Mouse (Mus musculus): ENCODE measurements around the gene F12. TPM values are rescaled to one million over a fixed set of nuclear protein-coding genes. Genes with fewer than 3 reads are reported as not detected.
A peak's percentile ranks its signal among the peaks of the same experiment; 100 is the strongest.
"Not testable (repeated sequence)": the region's sequence is repeated elsewhere in the genome, so short reads cannot be mapped to it uniquely, and the experiment has no call there.

F12 gene
- polyA plus RNA-seq, 1 experiment from 2014 or later = 1.5 TPM

- Histone ChIP-seq H3K4me2 (peak overlapping the region; percentile 75), H3K27ac (ENCODE audit: low read depth, low read length) (no peak overlapping the region; the same call in 1 of the 2 replicates), H3K4me3 (ENCODE audit: low read depth, low read length) (peak overlapping the region; percentile 89), H3K9ac (ENCODE audit: low read depth, low read length) (peak overlapping the region; percentile 93), H3K9me3 (replicated peaks; ENCODE audit: control insufficient read depth, low read length) (no peaks in the 10 kb centered on the region), H3K27me3 (ENCODE audit: control insufficient read depth, insufficient read depth, low read length) (no peaks in the 10 kb centered on the region), H3K4me1 (ENCODE audit: control insufficient read depth, insufficient read depth, low read length) (peaks cover 20% of the 10 kb centered on the region), H3K36me3 (ENCODE audit: control insufficient read depth, insufficient read depth, low read length) (peaks cover 13% of the 10 kb centered on the region)
- 64% methylated on average over 6 of the region's 6 CpGs for WGBS (ENCODE audit: insufficient replicate concordance)
- no peak for ATAC-seq (replicated peaks; ENCODE audit: insufficient number of reproducible peaks, low FRiP score, low TSS enrichment)
Measured at GRCm38 (mm10) chr13:55446483-55447105, 20.0 kb upstream of the F12 start.

GRCm38 (mm10) chr13:55445361-55446091 is 18.9 kb upstream of the F12 start:
- WGBS (ENCODE audit: insufficient replicate concordance) = under 1% methylated on average over 54 of the region's 66 CpGs
- ATAC-seq (replicated peaks; ENCODE audit: insufficient number of reproducible peaks, low FRiP score, low TSS enrichment) = no peak
- peak overlapping the region; percentile 89 for H3K4me3 ChIP-seq (ENCODE audit: low read depth, low read length)
- H3K36me3 ChIP-seq (ENCODE audit: control insufficient read depth, insufficient read depth, low read length) = peaks cover 3% of the 10 kb centered on the region; the same call in 1 of the 2 replicates
- H3K9me3 ChIP-seq (replicated peaks; ENCODE audit: control insufficient read depth, low read length) = no peaks in the 10 kb centered on the region
- peak overlapping the region; percentile 93 for H3K9ac ChIP-seq (ENCODE audit: low read depth, low read length)
- H3K4me1 ChIP-seq (ENCODE audit: control insufficient read depth, insufficient read depth, low read length) = peaks cover 20% of the 10 kb centered on the region
- peak overlapping the region; percentile 96 for H3K27ac ChIP-seq (ENCODE audit: low read depth, low read length)
- H3K4me2 ChIP-seq = peak overlapping the region; percentile 75
- no peaks in the 10 kb centered on the region for H3K27me3 ChIP-seq (ENCODE audit: control insufficient read depth, insufficient read depth, low read length)

DNA sequence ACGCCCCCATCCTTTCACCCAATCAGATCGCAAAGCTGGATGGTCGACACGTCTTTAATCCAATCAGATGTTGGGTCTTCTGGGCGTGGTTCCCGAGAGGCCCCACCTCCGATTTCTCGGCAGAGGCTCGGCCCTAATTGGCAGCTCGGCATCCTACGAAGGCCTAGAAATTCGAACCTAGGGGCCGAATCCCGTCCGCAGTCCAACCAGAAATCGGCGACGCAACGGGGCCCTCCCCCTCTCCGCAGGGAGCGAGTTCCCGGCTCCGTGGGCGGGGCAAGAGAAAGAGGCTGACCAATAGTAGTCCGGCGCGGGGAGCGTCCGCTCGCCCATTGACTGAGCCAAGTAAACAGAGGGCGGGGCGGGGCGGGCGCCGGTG is 18.3 kb upstream of the F12 start, which contains the start of gene Grk6:
Gene Grk6 (plus strand): TSS at position 136 of the 379 bp plus-strand sequence.
- Histone ChIP-seq H3K4me2 (peak within 1 kb of the TSS; percentile 75), H3K36me3 (ENCODE audit: control insufficient read depth, insufficient read depth, low read length) (0 out of 2 replicates have a peak, but pooled peaks cover under 1% of the 10 kb centered on the region), H3K27ac (ENCODE audit: low read depth, low read length) (peak within 1 kb of the TSS; percentile 96), H3K9me3 (replicated peaks; ENCODE audit: control insufficient read depth, low read length) (no peaks in the 10 kb centered on the region), H3K4me3 (ENCODE audit: low read depth, low read length) (peak within 1 kb of the TSS; percentile 89), H3K4me1 (ENCODE audit: control insufficient read depth, insufficient read depth, low read length) (peaks cover 18% of the 10 kb centered on the region), H3K27me3 (ENCODE audit: control insufficient read depth, insufficient read depth, low read length) (no peaks in the 10 kb centered on the region), H3K9ac (ENCODE audit: low read depth, low read length) (peak within 1 kb of the TSS; percentile 93)
- under 1% methylated on average over 35 of the region's 35 CpGs for WGBS (ENCODE audit: insufficient replicate concordance)
- peak; percentile 94 for ATAC-seq (replicated peaks; ENCODE audit: insufficient number of reproducible peaks, low FRiP score, low TSS enrichment)

GRCm38 (mm10) chr13:55444286-55444936 is 17.8 kb upstream of the F12 start:
- no peaks in the 10 kb centered on the region for H3K27me3 ChIP-seq (ENCODE audit: control insufficient read depth, insufficient read depth, low read length)
- no peaks in the 10 kb centered on the region for H3K9me3 ChIP-seq (replicated peaks; ENCODE audit: control insufficient read depth, low read length)
- peak overlapping the region; percentile 96 for H3K27ac ChIP-seq (ENCODE audit: low read depth, low read length)
- ATAC-seq (replicated peaks; ENCODE audit: insufficient number of reproducible peaks, low FRiP score, low TSS enrichment) = peak; percentile 73
- peak overlapping the region; percentile 75 for H3K4me2 ChIP-seq
- 1% methylated on average over 33 of the region's 33 CpGs for WGBS (ENCODE audit: insufficient replicate concordance)
- peaks cover 16% of the 10 kb centered on the region for H3K4me1 ChIP-seq (ENCODE audit: control insufficient read depth, insufficient read depth, low read length)
- H3K9ac ChIP-seq (ENCODE audit: low read depth, low read length) = peak overlapping the region; percentile 76
- H3K4me3 ChIP-seq (ENCODE audit: low read depth, low read length) = peak overlapping the region; percentile 89
- no peaks in the 10 kb centered on the region for H3K36me3 ChIP-seq (ENCODE audit: control insufficient read depth, insufficient read depth, low read length)

- no peak for ATAC-seq (replicated peaks; ENCODE audit: insufficient number of reproducible peaks, low FRiP score, low TSS enrichment)
- Histone ChIP-seq H3K9me3 (replicated peaks; ENCODE audit: control insufficient read depth, low read length) (no peaks in the 10 kb centered on the region), H3K4me3 (ENCODE audit: low read depth, low read length) (peak overlapping the region; percentile 89), H3K36me3 (ENCODE audit: control insufficient read depth, insufficient read depth, low read length) (no peaks in the 10 kb centered on the region), H3K27ac (ENCODE audit: low read depth, low read length) (peak overlapping the region; percentile 96), H3K4me1 (ENCODE audit: control insufficient read depth, insufficient read depth, low read length) (peaks cover 16% of the 10 kb centered on the region), H3K27me3 (ENCODE audit: control insufficient read depth, insufficient read depth, low read length) (no peaks in the 10 kb centered on the region), H3K9ac (ENCODE audit: low read depth, low read length) (peak overlapping the region; percentile 76), H3K4me2 (peak overlapping the region; percentile 75)
- WGBS (ENCODE audit: insufficient replicate concordance) = 41% methylated on average over 9 of the region's 9 CpGs
Measured at GRCm38 (mm10) chr13:55443799-55444285, 17.2 kb upstream of the F12 start.

DNA sequence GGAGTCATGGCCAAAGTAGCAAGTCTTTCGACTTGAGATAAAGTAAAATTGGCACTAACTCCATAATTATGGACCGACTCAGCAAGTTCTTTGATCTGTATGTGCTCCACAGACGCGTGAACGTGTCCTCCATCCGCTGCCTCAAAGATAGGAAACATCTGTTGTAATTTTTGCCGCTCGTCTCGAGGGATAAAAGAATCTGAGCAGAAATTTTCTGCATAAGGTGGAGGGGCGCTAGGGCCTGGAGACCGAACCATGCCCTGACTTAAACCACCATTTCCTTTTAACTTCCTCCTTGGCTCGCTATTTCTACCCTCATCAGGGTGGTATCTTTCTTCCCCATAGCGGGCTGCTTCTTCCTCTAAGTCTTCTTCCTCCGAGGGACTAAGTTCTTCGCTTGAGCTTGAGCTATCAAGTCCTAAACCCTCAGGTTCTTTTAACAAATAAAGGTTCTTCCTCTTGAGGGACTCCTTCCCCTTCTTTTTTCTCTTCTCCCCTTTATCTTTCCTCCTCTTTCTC is 10.6 kb upstream of the F12 start:
- not testable (repeated sequence) for H3K27me3 ChIP-seq (ENCODE audit: control insufficient read depth, insufficient read depth, low read length); H3K4me3 ChIP-seq (ENCODE audit: low read depth, low read length); H3K27ac ChIP-seq (ENCODE audit: low read depth, low read length); H3K9me3 ChIP-seq (replicated peaks; ENCODE audit: control insufficient read depth, low read length); H3K4me2 ChIP-seq; ATAC-seq (replicated peaks; ENCODE audit: insufficient number of reproducible peaks, low FRiP score, low TSS enrichment); H3K4me1 ChIP-seq (ENCODE audit: control insufficient read depth, insufficient read depth, low read length); H3K36me3 ChIP-seq (ENCODE audit: control insufficient read depth, insufficient read depth, low read length); H3K9ac ChIP-seq (ENCODE audit: low read depth, low read length)
- WGBS (ENCODE audit: insufficient replicate concordance) = 83% methylated on average over 14 of the region's 15 CpGs

GRCm38 (mm10) chr13:55431889-55432685 is 5.5 kb upstream of the F12 start:
- no peaks in the 10 kb centered on the region for H3K27me3 ChIP-seq (ENCODE audit: control insufficient read depth, insufficient read depth, low read length)
- H3K4me2 ChIP-seq = no peak overlapping the region
- H3K4me3 ChIP-seq (ENCODE audit: low read depth, low read length) = no peak overlapping the region
- H3K9ac ChIP-seq (ENCODE audit: low read depth, low read length) = no peak overlapping the region
- H3K4me1 ChIP-seq (ENCODE audit: control insufficient read depth, insufficient read depth, low read length) = no peaks in the 10 kb centered on the region
- H3K9me3 ChIP-seq (replicated peaks; ENCODE audit: control insufficient read depth, low read length) = no peaks in the 10 kb centered on the region; the same call in 1 of the 2 replicates
- 70% methylated on average over 10 of the region's 10 CpGs for WGBS (ENCODE audit: insufficient replicate concordance)
- no peaks in the 10 kb centered on the region for H3K36me3 ChIP-seq (ENCODE audit: control insufficient read depth, insufficient read depth, low read length)
- no peak for ATAC-seq (replicated peaks; ENCODE audit: insufficient number of reproducible peaks, low FRiP score, low TSS enrichment)
- H3K27ac ChIP-seq (ENCODE audit: low read depth, low read length) = no peak overlapping the region

- H3K27me3 ChIP-seq (ENCODE audit: control insufficient read depth, insufficient read depth, low read length) = no peaks in the 10 kb centered on the region
- H3K4me2 ChIP-seq = no peak overlapping the region
- no peak overlapping the region for H3K4me3 ChIP-seq (ENCODE audit: low read depth, low read length)
- H3K36me3 ChIP-seq (ENCODE audit: control insufficient read depth, insufficient read depth, low read length) = no peaks in the 10 kb centered on the region
- no peaks in the 10 kb centered on the region for H3K4me1 ChIP-seq (ENCODE audit: control insufficient read depth, insufficient read depth, low read length)
- WGBS (ENCODE audit: insufficient replicate concordance) = 80% methylated on average over 2 of the region's 2 CpGs
- ATAC-seq (replicated peaks; ENCODE audit: insufficient number of reproducible peaks, low FRiP score, low TSS enrichment) = no peak
- no peak overlapping the region for H3K9ac ChIP-seq (ENCODE audit: low read depth, low read length)
- H3K9me3 ChIP-seq (replicated peaks; ENCODE audit: control insufficient read depth, low read length) = no peaks in the 10 kb centered on the region; the same call in 1 of the 2 replicates
- H3K27ac ChIP-seq (ENCODE audit: low read depth, low read length) = no peak overlapping the region
Measured at GRCm38 (mm10) chr13:55430566-55430965, 4.0 kb upstream of the F12 start.
